Mouse (Mus musculus): ENCODE data around the gene Wipf3.

- TF ChIP-seq CTCF (IDR thresholded peaks at IDR 0.05; ENCODE audit: low read depth, low read length) (no peak), POLR2A (IDR thresholded peaks at IDR 0.05; ENCODE audit: borderline replicate concordance, low read depth, low read length) (no peak)
Measured at GRCm38 (mm10) chr6:54518758-54519157, 89.4 kb downstream of the Wipf3 start.
